Mouse (Mus musculus): Measurements from ENCODE around the gene Pir. TPM values are rescaled to one million over a fixed set of nuclear protein-coding genes. Genes with fewer than 3 reads are reported as not detected.

The Pir gene
- total RNA-seq, 1 experiment, result 10.5 TPM

GRCm38 (mm10) chrX:164287077-164287476 lies 17.9 kb downstream of the Pir start:
- DNase-seq (ENCODE audit: low read depth, low spot score), result no peak
- Histone ChIP-seq H3K9me3 (ENCODE audit: control insufficient read depth, insufficient read depth, low read depth, low read length) (no peaks in the 10 kb centered on the region), H3K9ac (ENCODE audit: insufficient read depth, low read depth, low read length, poor library complexity, severe bottlenecking) (no peak overlapping the region), H3K4me3 (ENCODE audit: insufficient read depth in 1 of 2, low read depth in 1 of 2, low read length in 2 of 2, poor library complexity in 1 of 2, severe bottlenecking in 1 of 2) (no peak overlapping the region), H3K36me3 (ENCODE audit: control insufficient read depth, insufficient read depth, low read length, poor library complexity, severe bottlenecking) (no peaks in the 10 kb centered on the region), H3K4me1 (ENCODE audit: control insufficient read depth in 2 of 2, insufficient read depth in 2 of 2, low read length in 2 of 2, poor library complexity in 1 of 2) (no peaks in the 10 kb centered on the region), H3K27ac (ENCODE audit: insufficient read depth, low read depth, low read length, poor library complexity, severe bottlenecking) (no peak overlapping the region)
- in situ Hi-C loops (cut with MboI; ENCODE audit: low sequenced_read_pairs in 2 of 2, unreplicated experiment in 2 of 2), result no loop called here
- TF ChIP-seq ZC3H11A (IDR thresholded peaks at IDR 0.05; ENCODE audit: borderline replicate concordance, low read depth, low read length) (no peak), HCFC1 (IDR thresholded peaks at IDR 0.05; ENCODE audit: borderline replicate concordance, insufficient read depth, low read length) (no peak), CHD2 (IDR thresholded peaks at IDR 0.05; ENCODE audit: low read depth, low read length) (no peak), MAFK (IDR thresholded peaks at IDR 0.05; ENCODE audit: insufficient read depth, low read depth, low read length) (no peak), ZNF384 (IDR thresholded peaks at IDR 0.05; ENCODE audit: low read depth, low read length) (no peak)

GRCm38 (mm10) chrX:164291147-164291546 lies 22.0 kb downstream of the Pir start:
- no peak overlapping the region for H3K4me3 ChIP-seq (ENCODE audit: insufficient read depth in 1 of 2, low read depth in 1 of 2, low read length in 2 of 2, poor library complexity in 1 of 2, severe bottlenecking in 1 of 2)
- in situ Hi-C loops (cut with MboI; ENCODE audit: low sequenced_read_pairs in 2 of 2, unreplicated experiment in 2 of 2), result no loop called here
- H3K9me3 ChIP-seq (ENCODE audit: control insufficient read depth, insufficient read depth, low read depth, low read length), result no peaks in the 10 kb centered on the region
- H3K27ac ChIP-seq (ENCODE audit: insufficient read depth, low read depth, low read length, poor library complexity, severe bottlenecking), result no peak overlapping the region
- TF ChIP-seq ZC3H11A (IDR thresholded peaks at IDR 0.05; ENCODE audit: borderline replicate concordance, low read depth, low read length) (no peak), ZNF384 (IDR thresholded peaks at IDR 0.05; ENCODE audit: low read depth, low read length) (no peak), CHD2 (IDR thresholded peaks at IDR 0.05; ENCODE audit: low read depth, low read length) (no peak), HCFC1 (IDR thresholded peaks at IDR 0.05; ENCODE audit: borderline replicate concordance, insufficient read depth, low read length) (no peak)
- no peak overlapping the region for H3K9ac ChIP-seq (ENCODE audit: insufficient read depth, low read depth, low read length, poor library complexity, severe bottlenecking)
- H3K4me1 ChIP-seq (ENCODE audit: control insufficient read depth in 2 of 2, insufficient read depth in 2 of 2, low read length in 2 of 2, poor library complexity in 1 of 2), result no peaks in the 10 kb centered on the region
- DNase-seq (ENCODE audit: low read depth, low spot score), result no peak
- no peaks in the 10 kb centered on the region for H3K36me3 ChIP-seq (ENCODE audit: control insufficient read depth, insufficient read depth, low read length, poor library complexity, severe bottlenecking)

GRCm38 (mm10) chrX:164306250-164306649 lies 37.1 kb downstream of the Pir start:
- in situ Hi-C loops (cut with MboI; ENCODE audit: low sequenced_read_pairs in 2 of 2, unreplicated experiment in 2 of 2), result no loop called here
- H3K9ac ChIP-seq (ENCODE audit: insufficient read depth, low read depth, low read length, poor library complexity, severe bottlenecking), result no peak overlapping the region
- no peak overlapping the region for H3K27ac ChIP-seq (ENCODE audit: insufficient read depth, low read depth, low read length, poor library complexity, severe bottlenecking)

GRCm38 (mm10) chrX:164313876-164314275 lies 44.7 kb downstream of the Pir start:
- Histone ChIP-seq H3K9ac (ENCODE audit: insufficient read depth, low read depth, low read length, poor library complexity, severe bottlenecking) (no peak overlapping the region), H3K4me3 (ENCODE audit: insufficient read depth in 1 of 2, low read depth in 1 of 2, low read length in 2 of 2, poor library complexity in 1 of 2, severe bottlenecking in 1 of 2) (no peak overlapping the region), H3K4me1 (ENCODE audit: control insufficient read depth in 2 of 2, insufficient read depth in 2 of 2, low read length in 2 of 2, poor library complexity in 1 of 2) (no peaks in the 10 kb centered on the region), H3K36me3 (ENCODE audit: control insufficient read depth, insufficient read depth, low read length, poor library complexity, severe bottlenecking) (no peaks in the 10 kb centered on the region), H3K9me3 (ENCODE audit: control insufficient read depth, insufficient read depth, low read depth, low read length) (no peaks in the 10 kb centered on the region), H3K27ac (ENCODE audit: insufficient read depth, low read depth, low read length, poor library complexity, severe bottlenecking) (no peak overlapping the region)
- TF ChIP-seq HCFC1 (IDR thresholded peaks at IDR 0.05; ENCODE audit: borderline replicate concordance, insufficient read depth, low read length) (no peak), ZNF384 (IDR thresholded peaks at IDR 0.05; ENCODE audit: low read depth, low read length) (no peak), MAFK (IDR thresholded peaks at IDR 0.05; ENCODE audit: insufficient read depth, low read depth, low read length) (no peak), ZC3H11A (IDR thresholded peaks at IDR 0.05; ENCODE audit: borderline replicate concordance, low read depth, low read length) (no peak), CHD2 (IDR thresholded peaks at IDR 0.05; ENCODE audit: low read depth, low read length) (no peak)
- DNase-seq (ENCODE audit: low read depth, low spot score), result no peak
- in situ Hi-C loops (cut with MboI; ENCODE audit: low sequenced_read_pairs in 2 of 2, unreplicated experiment in 2 of 2), result no loop called here

More at GRCm38 (mm10) chrX:164306250-164306649, 37.1 kb downstream of the Pir start:
- no peaks in the 10 kb centered on the region for H3K4me1 ChIP-seq (ENCODE audit: control insufficient read depth in 2 of 2, insufficient read depth in 2 of 2, low read length in 2 of 2, poor library complexity in 1 of 2)
- no peak overlapping the region for H3K4me3 ChIP-seq (ENCODE audit: insufficient read depth in 1 of 2, low read depth in 1 of 2, low read length in 2 of 2, poor library complexity in 1 of 2, severe bottlenecking in 1 of 2)
- TF ChIP-seq MAFK (IDR thresholded peaks at IDR 0.05; ENCODE audit: insufficient read depth, low read depth, low read length) (no peak), ZNF384 (IDR thresholded peaks at IDR 0.05; ENCODE audit: low read depth, low read length) (no peak), CHD2 (IDR thresholded peaks at IDR 0.05; ENCODE audit: low read depth, low read length) (no peak), ZC3H11A (IDR thresholded peaks at IDR 0.05; ENCODE audit: borderline replicate concordance, low read depth, low read length) (no peak), HCFC1 (IDR thresholded peaks at IDR 0.05; ENCODE audit: borderline replicate concordance, insufficient read depth, low read length) (no peak)
- no peaks in the 10 kb centered on the region for H3K9me3 ChIP-seq (ENCODE audit: control insufficient read depth, insufficient read depth, low read depth, low read length)
- H3K36me3 ChIP-seq (ENCODE audit: control insufficient read depth, insufficient read depth, low read length, poor library complexity, severe bottlenecking), result no peaks in the 10 kb centered on the region
- no peak for DNase-seq (ENCODE audit: low read depth, low spot score)

- Histone ChIP-seq H3K9me3 (ENCODE audit: control insufficient read depth, insufficient read depth, low read depth, low read length) (no peaks in the 10 kb centered on the region), H3K27ac (ENCODE audit: insufficient read depth, low read depth, low read length, poor library complexity, severe bottlenecking) (no peak overlapping the region), H3K36me3 (ENCODE audit: control insufficient read depth, insufficient read depth, low read length, poor library complexity, severe bottlenecking) (no peaks in the 10 kb centered on the region), H3K4me1 (ENCODE audit: control insufficient read depth in 2 of 2, insufficient read depth in 2 of 2, low read length in 2 of 2, poor library complexity in 1 of 2) (no peaks in the 10 kb centered on the region), H3K4me3 (ENCODE audit: insufficient read depth in 1 of 2, low read depth in 1 of 2, low read length in 2 of 2, poor library complexity in 1 of 2, severe bottlenecking in 1 of 2) (no peak overlapping the region), H3K9ac (ENCODE audit: insufficient read depth, low read depth, low read length, poor library complexity, severe bottlenecking) (no peak overlapping the region)
- in situ Hi-C loops (cut with MboI; ENCODE audit: low sequenced_read_pairs in 2 of 2, unreplicated experiment in 2 of 2), result no loop called here
- no peak for DNase-seq (ENCODE audit: low read depth, low spot score)
- TF ChIP-seq MAFK (IDR thresholded peaks at IDR 0.05; ENCODE audit: insufficient read depth, low read depth, low read length) (no peak), HCFC1 (IDR thresholded peaks at IDR 0.05; ENCODE audit: borderline replicate concordance, insufficient read depth, low read length) (no peak), ZC3H11A (IDR thresholded peaks at IDR 0.05; ENCODE audit: borderline replicate concordance, low read depth, low read length) (no peak), CHD2 (IDR thresholded peaks at IDR 0.05; ENCODE audit: low read depth, low read length) (no peak), ZNF384 (IDR thresholded peaks at IDR 0.05; ENCODE audit: low read depth, low read length) (no peak)
These were observed 49.4 kb downstream of the Pir start for GRCm38 (mm10) chrX:164318554-164318953.
